Comparison of ENCODE assay signal across 28 mouse cellular contexts in the genomic region with DNA sequence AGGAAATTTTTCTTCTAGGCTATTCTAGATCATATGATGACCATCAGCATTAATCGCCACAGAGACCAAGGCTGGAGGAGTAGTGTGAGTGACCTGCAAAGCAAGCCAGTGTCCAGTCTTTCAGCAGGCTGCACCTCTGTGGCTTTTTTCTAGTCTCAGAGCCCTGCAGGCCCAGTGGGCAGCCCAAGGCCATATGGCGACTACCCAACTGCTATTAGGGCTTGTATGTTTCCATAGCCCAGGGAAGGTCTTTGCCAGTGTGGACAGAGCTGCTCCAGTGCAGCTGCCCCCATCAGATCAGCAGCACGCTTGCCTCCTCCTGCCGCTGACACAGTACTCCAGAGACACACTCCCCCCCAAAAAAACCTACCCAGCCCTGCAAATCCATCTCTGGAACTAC.
DNase-seq lines count a peak whose midpoint lies in the region; ATAC-seq and TF ChIP-seq lines count a peak whose summit lies in the region.
"Had no signal": no experiment of that assay in that cellular context is flagged by ENCODE, and none has a peak within 500 bp of the region (broad histone marks: within the 10 kb centered on the region; RNA-seq: fewer than 3 reads in every experiment).

No protein-coding gene starts in this region.

- 0 out of 2 replicates have a peak overlapping the region, but pooled peaks have one; percentile 6 for H3K27ac ChIP-seq in cerebellum, adult 2 months (ENCODE audit: insufficient read depth, low read length)
- H3K27ac ChIP-seq in hindbrain, embryonic 14.5 days: 0 out of 2 replicates have a peak overlapping the region, but pooled peaks have one; percentile 11
- no peak overlapping the region for H3K27ac ChIP-seq in hindbrain, embryonic 10.5 days
- peak overlapping the region; percentile 52 for H3K27ac ChIP-seq in hindbrain, embryonic 15.5 days (replicated peaks)
- H3K27ac ChIP-seq: embryonic facial prominence, embryonic 13.5 days; forebrain, embryonic 10.5 days; forebrain, embryonic 15.5 days; heart, embryonic 13.5 days; intestine, embryonic 15.5 days; limb, embryonic 10.5 days; limb, embryonic 15.5 days; liver, embryonic 13.5 days; macrophage; midbrain, embryonic 13.5 days had no signal

- DNase-seq in cerebellum, adult 2 months: peak; percentile 58 to 71
- no peak for DNase-seq in cerebellum, adult 11 months
- DNase-seq in hindbrain, embryonic 14.5 days (ENCODE audit: low spot score): no peak
- DNase-seq in hindbrain, embryonic 10.5 days (ENCODE audit: low spot score): no peak
- DNase-seq in ovary, postnatal 10 days (ENCODE audit: low spot score): no peak
- no peak for DNase-seq in ovary, postnatal 14 days (ENCODE audit: low spot score)
- DNase-seq: adrenal gland, postnatal 14 days; gastrocnemius, postnatal 10 days; heart, postnatal 10 days; kidney, adult 2 months; kidney, postnatal 4 days; layer of hippocampus, postnatal 36 days; liver, embryonic 13.5 days; lung, adult 18-20 months; thymus, adult 2 months; thymus, postnatal 36 days had no signal

- no peaks in the 10 kb centered on the region for H3K36me3 ChIP-seq in hindbrain, embryonic 14.5 days (replicated peaks; ENCODE audit: control insufficient read depth, insufficient read depth)
- no peaks in the 10 kb centered on the region for H3K36me3 ChIP-seq in hindbrain, embryonic 10.5 days
- H3K36me3 ChIP-seq in hindbrain, embryonic 15.5 days: no peaks in the 10 kb centered on the region
- H3K36me3 ChIP-seq: embryonic facial prominence, embryonic 13.5 days; forebrain, embryonic 10.5 days; forebrain, embryonic 15.5 days; heart, embryonic 13.5 days; intestine, embryonic 15.5 days; limb, embryonic 10.5 days; limb, embryonic 15.5 days; liver, embryonic 13.5 days; midbrain, embryonic 13.5 days had no signal

- H3K9ac ChIP-seq in hindbrain, embryonic 14.5 days: no peak overlapping the region
- H3K9ac ChIP-seq in hindbrain, embryonic 15.5 days: no peak overlapping the region
- H3K9ac ChIP-seq: embryonic facial prominence, embryonic 13.5 days; forebrain, embryonic 15.5 days; heart, embryonic 13.5 days; intestine, embryonic 15.5 days; limb, embryonic 15.5 days; liver, embryonic 13.5 days; midbrain, embryonic 13.5 days had no signal

- no peak overlapping the region for H3K4me3 ChIP-seq in cerebellum, adult 2 months (replicated peaks; ENCODE audit: insufficient read depth, low read depth, low read length)
- H3K4me3 ChIP-seq in hindbrain, embryonic 14.5 days (replicated peaks; ENCODE audit: low read length): no peak overlapping the region
- H3K4me3 ChIP-seq in hindbrain, embryonic 10.5 days: no peak overlapping the region
- H3K4me3 ChIP-seq in hindbrain, embryonic 15.5 days: no peak overlapping the region
- H3K4me3 ChIP-seq: embryonic facial prominence, embryonic 13.5 days; forebrain, embryonic 10.5 days; forebrain, embryonic 15.5 days; heart, embryonic 13.5 days; intestine, embryonic 15.5 days; limb, embryonic 10.5 days; limb, embryonic 15.5 days; liver, embryonic 13.5 days; midbrain, embryonic 13.5 days had no signal

- ATAC-seq in hindbrain, embryonic 14.5 days (ENCODE audit: low FRiP score): no peak
- no peak; the same call in 1 of the 2 replicates for ATAC-seq in hindbrain, embryonic 15.5 days (ENCODE audit: low FRiP score, low read depth)
- ATAC-seq: forebrain, embryonic 15.5 days; intestine, embryonic 15.5 days; lung, postnatal 0 days; midbrain, embryonic 13.5 days; Patski had no signal

- TF ChIP-seq POLR2A in cerebellum, adult 2 months (IDR thresholded peaks at IDR 0.05; ENCODE audit: borderline replicate concordance, insufficient read depth, low read length): no peak

- H3K4me1 ChIP-seq in cerebellum, adult 2 months (ENCODE audit: control insufficient read depth, insufficient read depth, low read length): peaks cover 61% of the 10 kb centered on the region
- peaks cover 4% of the 10 kb centered on the region; the same call in 1 of the 2 replicates for H3K4me1 ChIP-seq in hindbrain, embryonic 14.5 days (replicated peaks; ENCODE audit: control insufficient read depth, insufficient read depth, low read length)
- H3K4me1 ChIP-seq in hindbrain, embryonic 10.5 days (replicated peaks): 0 out of 2 replicates have a peak, but pooled peaks cover 4% of the 10 kb centered on the region
- H3K4me1 ChIP-seq in hindbrain, embryonic 15.5 days (replicated peaks): peaks cover 29% of the 10 kb centered on the region
- H3K4me1 ChIP-seq: embryonic facial prominence, embryonic 13.5 days; forebrain, embryonic 10.5 days; forebrain, embryonic 15.5 days; heart, embryonic 13.5 days; intestine, embryonic 15.5 days; limb, embryonic 10.5 days; limb, embryonic 15.5 days; liver, embryonic 13.5 days had no signal

- TF ChIP-seq CTCF in cerebellum, adult 2 months (IDR thresholded peaks at IDR 0.05; ENCODE audit: borderline replicate concordance, insufficient read depth, low read depth, low read length): no peak

- no peaks in the 10 kb centered on the region for H3K27me3 ChIP-seq in cerebellum, adult 2 months (ENCODE audit: control insufficient read depth, insufficient read depth, low read length)
- H3K27me3 ChIP-seq in hindbrain, embryonic 14.5 days (ENCODE audit: control insufficient read depth, insufficient read depth, low read length): no peaks in the 10 kb centered on the region
- H3K27me3 ChIP-seq in hindbrain, embryonic 10.5 days (ENCODE audit: insufficient read depth, poor library complexity, severe bottlenecking): no peaks in the 10 kb centered on the region
- no peaks in the 10 kb centered on the region for H3K27me3 ChIP-seq in hindbrain, embryonic 15.5 days
- H3K27me3 ChIP-seq: forebrain, embryonic 15.5 days; intestine, embryonic 15.5 days; limb, embryonic 15.5 days; liver, embryonic 13.5 days; midbrain, embryonic 13.5 days had no signal

- 24% methylated on average over 4 of the region's 4 CpGs for WGBS in cerebellum, adult 2 months
- 68% methylated on average over 4 of the region's 4 CpGs for WGBS in hindbrain, embryonic 14.5 days
- WGBS in hindbrain, embryonic 10.5 days: 86% methylated on average over 4 of the region's 4 CpGs
- WGBS in hindbrain, embryonic 15.5 days: 70% methylated on average over 4 of the region's 4 CpGs

- H3K9me3 ChIP-seq in hindbrain, embryonic 14.5 days (ENCODE audit: control insufficient read depth, low read length): no peaks in the 10 kb centered on the region
- no peaks in the 10 kb centered on the region for H3K9me3 ChIP-seq in hindbrain, embryonic 10.5 days
- H3K9me3 ChIP-seq in hindbrain, embryonic 15.5 days: no peaks in the 10 kb centered on the region
- H3K9me3 ChIP-seq: embryonic facial prominence, embryonic 13.5 days; forebrain, embryonic 10.5 days; forebrain, embryonic 15.5 days; heart, embryonic 13.5 days; intestine, embryonic 15.5 days; limb, embryonic 10.5 days; limb, embryonic 15.5 days; liver, embryonic 13.5 days; midbrain, embryonic 13.5 days had no signal

- H3K4me2 ChIP-seq in hindbrain, embryonic 14.5 days (replicated peaks): no peak overlapping the region
- no peak overlapping the region for H3K4me2 ChIP-seq in hindbrain, embryonic 15.5 days
- H3K4me2 ChIP-seq: embryonic facial prominence, embryonic 13.5 days; forebrain, embryonic 15.5 days; heart, embryonic 13.5 days; intestine, embryonic 15.5 days; limb, embryonic 15.5 days; liver, embryonic 13.5 days; midbrain, embryonic 13.5 days had no signal

Comparison
In these comparisons a context has a peak if more than half of its experiments do, and no peak if none do; other contexts are left out.
1. DNase-seq: peak in cerebellum, adult 2 months (2 of 2); none in cerebellum, adult 11 months (single experiment), hindbrain, embryonic 14.5 days (single experiment), hindbrain, embryonic 10.5 days (single experiment), ovary, postnatal 10 days (single experiment) and ovary, postnatal 14 days (single experiment).